Mouse (Mus musculus) naive thymus-derived CD4-positive, alpha-beta T cell, adult 5 months (primary cell): ENCODE results near the gene Fgl2. TPM values are rescaled to one million over a fixed set of nuclear protein-coding genes. Genes with fewer than 3 reads are reported as not detected.

Source experiments
- polyA plus RNA-seq: library from polyadenylated mRNA; unstranded; fragments of 100-300 nt; shearing (Covaris generic); gene quantifications from one replicate; pipeline ENCODE4 v1.2.1, GENCODE M21; 2017

Fgl2 gene
- polyA plus RNA-seq: not detected

GRCm38 (mm10) chr5:21372493-21373179, at the start of gene Fgl2:
Gene Fgl2, plus strand, starts transcription at chr5:21372642.

GRCm38 (mm10) chr5:21424614-21425602, 52.5 kb downstream of the Fgl2 start, which contains the start of the genes Ccdc146 and Fam185a:
Gene Ccdc146, minus strand, starts transcription at chr5:21424677.
Gene Fam185a, plus strand, starts transcription at chr5:21424958.

Other genes starting within 250 kb of the Fgl2 start
- 10.1 TPM for gene Gsap, start 186.4 kb upstream of the Fgl2 start, polyA plus RNA-seq
- gene Ccdc146, start 52.0 kb downstream of the Fgl2 start, polyA plus RNA-seq: 0.19 TPM
- 3.1 TPM for gene Fam185a, start 52.3 kb downstream of the Fgl2 start, polyA plus RNA-seq
- gene Lrrc17, start 170.9 kb downstream of the Fgl2 start, polyA plus RNA-seq: not detected